9 mouse cellular contexts compared by ENCODE assay signal in the genomic region with DNA sequence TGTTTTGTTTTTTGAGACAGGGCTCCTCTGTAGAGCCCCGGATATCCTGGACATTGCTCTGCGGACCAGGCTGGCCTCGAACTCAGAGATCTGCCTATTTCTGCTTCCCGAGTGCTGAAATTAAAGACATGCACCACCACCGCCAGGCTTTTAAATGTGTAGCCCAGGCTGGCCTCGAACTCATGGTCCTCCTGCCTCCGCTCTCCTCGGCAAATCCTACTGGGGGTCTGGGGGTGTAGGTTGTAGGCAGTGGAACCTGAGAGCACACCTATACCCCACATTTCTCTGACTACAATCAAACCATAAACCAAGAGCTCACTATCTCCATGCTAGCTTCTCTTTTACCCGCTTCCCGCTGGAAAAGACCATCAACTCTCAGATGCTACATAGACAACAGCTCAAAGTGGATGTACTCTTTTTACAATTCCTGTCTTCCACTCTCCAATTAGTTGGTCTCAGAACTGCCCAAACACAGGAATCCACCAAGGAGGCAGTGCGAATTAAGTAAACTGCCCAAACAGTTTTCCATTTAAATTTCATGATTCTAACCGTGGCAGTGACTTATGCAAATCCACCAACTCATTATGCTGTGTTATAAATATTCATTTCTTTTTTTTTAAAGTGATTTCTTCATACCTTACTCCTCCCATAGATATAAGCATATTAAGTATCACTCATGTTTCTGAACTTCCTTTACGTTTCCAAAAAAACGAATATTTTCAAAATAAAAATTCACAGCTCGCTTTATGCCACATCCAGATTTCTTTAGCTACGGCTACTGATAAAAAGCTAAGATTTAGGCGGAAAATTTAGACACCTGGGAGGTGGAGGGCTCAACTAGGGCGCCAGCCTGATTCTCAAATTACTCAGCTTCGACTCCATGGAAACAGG. TPM values are rescaled to one million over a fixed set of nuclear protein-coding genes. Genes with fewer than 3 reads are reported as not detected.
DNase-seq lines count a peak whose midpoint lies in the region; ATAC-seq and TF ChIP-seq lines count a peak whose summit lies in the region.
"Had no signal": no experiment of that assay in that cellular context is flagged by ENCODE, and none has a peak within 500 bp of the region (broad histone marks: within the 10 kb centered on the region; RNA-seq: fewer than 3 reads in every experiment).

No protein-coding gene starts in this region.

- ATAC-seq in heart, embryonic 13.5 days (ENCODE audit: extremely low read depth, insufficient number of reproducible peaks, low FRiP score, low TSS enrichment) = no peak
- ATAC-seq in heart, postnatal 0 days (ENCODE audit: insufficient read depth, low read depth) = no peak
- ATAC-seq in midbrain, embryonic 11.5 days (ENCODE audit: low FRiP score) = no peak

- TF ChIP-seq POLR2A in MEL (IDR thresholded peaks at IDR 0.05; ENCODE audit: control insufficient read depth in 1 of 2, insufficient read depth in 1 of 2, low read depth in 1 of 2, low read length in 2 of 2, poor library complexity in 1 of 2) = no peak

- H3K9ac ChIP-seq in heart, embryonic 13.5 days = peak overlapping the region; percentile 93
- peak overlapping the region; percentile 75 for H3K9ac ChIP-seq in MEL (ENCODE audit: control insufficient read depth, low read depth, low read length, poor library complexity, severe bottlenecking)
- peak overlapping the region; percentile 82 for H3K9ac ChIP-seq in heart, postnatal 0 days (replicated peaks; ENCODE audit: low read depth, low read length)
- peak overlapping the region; percentile 75 for H3K9ac ChIP-seq in midbrain, embryonic 11.5 days (ENCODE audit: low read length)

- peaks cover 33% of the 10 kb centered on the region for H3K79me2 ChIP-seq in MEL (ENCODE audit: control insufficient read depth, insufficient read depth, low read length, poor library complexity)

- peak overlapping the region; percentile 88 for H3K27ac ChIP-seq in heart, embryonic 13.5 days (replicated peaks)
- no peak overlapping the region for H3K27ac ChIP-seq in MEL (ENCODE audit: control insufficient read depth, low read depth, low read length)
- peak overlapping the region; percentile 87 for H3K27ac ChIP-seq in heart, postnatal 0 days (ENCODE audit: low read depth)
- H3K27ac ChIP-seq in midbrain, embryonic 11.5 days (ENCODE audit: low read depth, low read length) = peak overlapping the region; percentile 69; the same call in 1 of the 2 replicates

- TF ChIP-seq CTCF in MEL (IDR thresholded peaks at IDR 0.05 in 2 of 3, conservative IDR thresholded peaks at IDR 0.05 in 1 of 3; ENCODE audit: control insufficient read depth in 1 of 3, insufficient read depth in 1 of 3, low read depth in 2 of 3, low read length in 3 of 3, poor library complexity in 1 of 3, severe bottlenecking in 1 of 3) = no peak
- no peak for TF ChIP-seq CTCF in heart, postnatal 0 days (IDR thresholded peaks at IDR 0.05; ENCODE audit: low read depth)

- H3K9me3 ChIP-seq in heart, embryonic 13.5 days = no peaks in the 10 kb centered on the region
- no peaks in the 10 kb centered on the region for H3K9me3 ChIP-seq in MEL (replicated peaks; ENCODE audit: insufficient read depth, low read length)
- no peaks in the 10 kb centered on the region for H3K9me3 ChIP-seq in heart, postnatal 0 days (replicated peaks; ENCODE audit: control insufficient read depth, low read length)
- no peaks in the 10 kb centered on the region for H3K9me3 ChIP-seq in midbrain, embryonic 11.5 days (ENCODE audit: control insufficient read depth, low read length)

- WGBS in heart, embryonic 13.5 days = 42% methylated on average over 19 of the region's 19 CpGs
- 40% methylated on average over 19 of the region's 19 CpGs for WGBS in heart, postnatal 0 days
- 43% methylated on average over 19 of the region's 19 CpGs for WGBS in midbrain, embryonic 11.5 days

- peaks cover 9% of the 10 kb centered on the region for H3K36me3 ChIP-seq in heart, embryonic 13.5 days
- peaks cover 0 to 25% of the 10 kb centered on the region in 2 experiments; a peak in 3 of 4 replicates for H3K36me3 ChIP-seq in MEL (ENCODE audit: control insufficient read depth in 1 of 2, insufficient read depth in 2 of 2, low read length in 2 of 2)
- no peaks in the 10 kb centered on the region for H3K36me3 ChIP-seq in heart, postnatal 0 days (replicated peaks; ENCODE audit: control insufficient read depth, insufficient read depth, low read length)
- no peaks in the 10 kb centered on the region for H3K36me3 ChIP-seq in midbrain, embryonic 11.5 days (ENCODE audit: control insufficient read depth, insufficient read depth, low read length)

- no peaks in the 10 kb centered on the region for H3K27me3 ChIP-seq in heart, embryonic 13.5 days (replicated peaks)
- H3K27me3 ChIP-seq in MEL (ENCODE audit: control insufficient read depth in 1 of 2, insufficient read depth in 2 of 2, low read length in 2 of 2) = no peaks in the 10 kb centered on the region
- H3K27me3 ChIP-seq in heart, postnatal 0 days (ENCODE audit: control insufficient read depth, insufficient read depth, low read length) = no peaks in the 10 kb centered on the region
- no peaks in the 10 kb centered on the region for H3K27me3 ChIP-seq in midbrain, embryonic 11.5 days (ENCODE audit: control insufficient read depth, insufficient read depth, low read length)

- TF ChIP-seq RAD21 in MEL (IDR thresholded peaks at IDR 0.05; ENCODE audit: low read depth, low read length) = no peak

- peak overlapping the region; percentile 82 for H3K4me3 ChIP-seq in heart, embryonic 13.5 days
- peak overlapping the region; percentile 71 to 84 for H3K4me3 ChIP-seq in MEL (ENCODE audit: control insufficient read depth in 1 of 2, insufficient read depth in 1 of 2, low read depth in 2 of 2, low read length in 2 of 2)
- H3K4me3 ChIP-seq in heart, postnatal 0 days (ENCODE audit: low read depth, low read length) = peak overlapping the region; percentile 86
- peak overlapping the region; percentile 74 for H3K4me3 ChIP-seq in midbrain, embryonic 11.5 days (ENCODE audit: low read depth, low read length)

- H3K4me1 ChIP-seq in heart, embryonic 13.5 days = peaks cover 39% of the 10 kb centered on the region
- peaks cover 3 to 35% of the 10 kb centered on the region in 2 experiments; a peak in 3 of 4 replicates for H3K4me1 ChIP-seq in MEL (ENCODE audit: control insufficient read depth in 1 of 2, insufficient read depth in 2 of 2, low read length in 2 of 2)
- peaks cover 25% of the 10 kb centered on the region for H3K4me1 ChIP-seq in heart, postnatal 0 days (ENCODE audit: control insufficient read depth, insufficient read depth)
- H3K4me1 ChIP-seq in midbrain, embryonic 11.5 days (ENCODE audit: control insufficient read depth, insufficient read depth, low read length) = peaks cover 14% of the 10 kb centered on the region

- H3K4me2 ChIP-seq in heart, embryonic 13.5 days = peak overlapping the region; percentile 86
- peak overlapping the region; percentile 78 for H3K4me2 ChIP-seq in heart, postnatal 0 days (ENCODE audit: low read depth, low read length)
- peak overlapping the region; percentile 55 for H3K4me2 ChIP-seq in midbrain, embryonic 11.5 days

- DNase-seq in heart, adult 9 months (ENCODE audit: low spot score in 2 of 2) = no peak
- DNase-seq in MEL (ENCODE audit: low read depth, low spot score) = peak; percentile 55
- DNase-seq in heart, postnatal 0 days (ENCODE audit: low spot score) = no peak
- peak; percentile 86 for DNase-seq in midbrain, embryonic 11.5 days (ENCODE audit: low spot score, missing footprints)
- no peak for DNase-seq in right cerebral cortex, postnatal 14 days
- DNase-seq in right cerebral cortex, adult 18-20 months = no peak
- DNase-seq in B cell, adult 2 months = no peak
- DNase-seq: lung, postnatal 10 days had no signal

- no peak for TF ChIP-seq EP300 in MEL (IDR thresholded peaks at IDR 0.05; ENCODE audit: low read depth in 1 of 2, low read length in 2 of 2)
- TF ChIP-seq EP300 in heart, postnatal 0 days (IDR thresholded peaks at IDR 0.05; ENCODE audit: low read depth) = no peak

TF ChIP-seq in MEL, 35 proteins besides CTCF, POLR2A, EP300 and RAD21:
- TF ChIP-seq ZNF384 (IDR thresholded peaks at IDR 0.05; ENCODE audit: low read depth, low read length) (peak; percentile 36; the same call in 1 of the 2 replicates), ELF1 (IDR thresholded peaks at IDR 0.05; ENCODE audit: low read depth, low read length) (no peak)
TF ChIP-seq in MEL: peak in this region for 1.

RNA-seq across cellular contexts. Expression of gene Gxylt1, which starts 0.9 kb away (rescaled TPM):
- 7.0 and 8.5 TPM in 2 replicates for polyA plus RNA-seq in heart, embryonic 13.5 days (2015; fragmentation: Nextera tagmentation; extraction: Ambion mirVana)
- 5.3 and 6.0 TPM in 2 replicates for total RNA-seq in MEL (2012; rRNA removed)
- polyA plus RNA-seq in MEL (2012; ENCODE audit: insufficient read depth in 1 of 2, insufficient read length in 2 of 2, low read depth in 1 of 2, low replicate concordance in 2 of 2, missing spikeins in 1 of 2) = 10 to 100 TPM in 1 of 2 experiments, 1 to 10 TPM in 1; 9.9 to 48.9 TPM
- total RNA-seq in heart, postnatal 0 days (2014; rRNA removed; ENCODE audit: low replicate concordance) = 3.6 and 9.3 TPM in 2 replicates
- 3.1 and 3.3 TPM in 2 replicates for polyA plus RNA-seq in heart, postnatal 0 days (2015; fragmentation: Nextera tagmentation; extraction: Ambion mirVana)
- polyA plus RNA-seq in midbrain, embryonic 11.5 days (2014; fragmentation: Nextera tagmentation; extraction: Ambion mirVana) = 11.4 and 14.1 TPM in 2 replicates

Comparison
In these comparisons a context has a peak if more than half of its experiments do, and no peak if none do; other contexts are left out.
1. DNase-seq: peak in MEL (single experiment) and midbrain, embryonic 11.5 days (single experiment); none in heart, adult 9 months (0 of 2), heart, postnatal 0 days (single experiment), right cerebral cortex, postnatal 14 days (single experiment), right cerebral cortex, adult 18-20 months (single experiment) and B cell, adult 2 months (0 of 2).
2. Peak in every context shown above with its lines, with median percentiles within 50 percentile points of each other: H3K4me2 ChIP-seq, H3K4me3 ChIP-seq and H3K9ac ChIP-seq.